Mouse (Mus musculus): ENCODE data around the gene Gm20388.

The Gm20388 gene

DNA sequence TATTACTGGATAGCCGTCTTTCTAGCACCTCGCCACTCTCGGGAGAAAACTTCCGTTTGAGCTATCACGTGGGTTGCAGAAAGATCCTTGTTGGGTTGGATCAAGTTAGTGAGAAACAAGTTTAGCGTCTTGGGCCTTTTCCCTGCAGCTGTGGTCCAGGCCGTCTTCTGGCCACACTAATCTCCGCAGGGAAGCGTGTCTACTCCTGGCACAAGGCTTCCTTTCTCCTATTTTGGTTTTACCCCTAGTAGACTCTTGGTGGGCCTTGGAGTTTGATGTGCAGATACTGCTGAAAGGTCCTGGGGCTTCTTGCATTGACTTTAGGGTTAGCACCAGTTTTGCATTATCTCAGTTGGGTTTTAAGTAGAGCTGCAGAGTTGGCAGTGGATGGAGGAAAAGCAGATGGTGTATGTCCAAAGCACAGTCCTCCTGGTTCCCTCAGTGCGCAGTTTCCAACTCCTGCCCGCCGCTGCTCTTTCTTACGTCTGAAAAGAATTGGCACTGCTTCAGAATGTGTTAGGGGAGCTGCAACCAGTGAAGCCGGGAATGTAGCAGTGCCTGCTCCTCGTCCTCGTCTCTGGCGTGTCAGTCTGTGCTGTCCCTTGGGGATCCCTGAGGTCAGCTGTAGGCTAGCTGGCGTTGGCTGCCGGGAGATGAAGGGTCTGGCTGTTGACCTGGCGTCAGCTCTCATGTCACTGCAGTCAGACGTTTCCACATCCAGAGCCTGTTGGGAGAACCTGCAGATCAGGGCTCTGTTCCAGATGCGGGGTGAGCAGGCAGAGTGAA is 2107.6 kb downstream of the Gm20388 start:
- no peak for DNase-seq

DNA sequence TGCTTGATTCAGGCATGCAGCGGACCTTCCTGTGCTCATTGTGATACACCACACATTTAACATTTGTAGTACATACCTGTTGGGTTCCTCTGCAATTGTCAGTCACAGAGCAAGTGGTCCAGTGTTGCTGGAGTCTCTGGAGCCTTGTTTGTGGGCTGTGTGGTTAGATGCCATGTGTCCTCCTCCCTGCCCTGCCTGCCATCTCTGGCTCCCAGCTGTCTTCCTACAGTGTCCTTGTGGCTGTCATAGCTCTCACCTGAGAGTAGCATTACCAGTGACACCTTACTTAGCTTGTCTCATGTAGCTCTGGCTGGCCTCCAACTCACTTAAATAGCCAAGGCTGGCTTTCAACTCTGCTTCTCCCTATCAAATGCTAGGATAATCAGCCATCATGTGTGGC is 2108.5 kb downstream of the Gm20388 start:
- no peak for DNase-seq

DNA sequence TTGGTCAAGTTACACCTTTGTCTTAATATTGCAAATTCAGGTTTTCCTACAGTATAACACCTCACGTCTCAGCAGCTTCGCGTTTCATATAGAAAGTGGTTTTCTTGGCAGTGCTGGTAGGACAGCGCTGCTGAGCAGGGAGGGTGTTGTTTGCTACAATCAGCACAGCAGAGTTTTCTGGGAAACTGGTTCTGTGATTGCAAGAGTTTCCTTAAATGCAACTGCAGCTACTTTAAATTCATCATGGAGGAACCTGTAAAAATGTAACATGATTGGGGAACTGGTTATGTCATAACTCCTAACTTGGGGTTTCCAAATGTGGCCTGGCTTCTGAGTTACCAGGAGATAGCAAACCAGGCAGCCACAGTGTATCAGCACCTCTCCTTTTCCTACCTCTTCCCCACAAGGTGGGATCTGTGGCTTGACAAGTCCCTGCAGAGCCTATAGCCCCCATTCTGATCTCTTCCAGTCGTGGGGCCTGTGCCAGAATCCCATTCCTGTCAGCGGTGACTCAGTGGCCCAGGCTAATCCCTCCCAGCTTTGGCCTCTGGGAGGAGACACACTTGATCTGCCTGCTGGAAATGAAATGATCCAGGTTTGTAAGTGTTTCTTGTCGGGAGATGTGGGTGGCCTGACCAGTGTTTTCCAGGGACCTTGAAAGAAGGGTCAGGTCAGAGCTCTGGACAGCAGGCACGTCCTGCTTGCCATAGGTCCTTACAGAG is 2109.6 kb downstream of the Gm20388 start:
- DNase-seq: no peak

DNA sequence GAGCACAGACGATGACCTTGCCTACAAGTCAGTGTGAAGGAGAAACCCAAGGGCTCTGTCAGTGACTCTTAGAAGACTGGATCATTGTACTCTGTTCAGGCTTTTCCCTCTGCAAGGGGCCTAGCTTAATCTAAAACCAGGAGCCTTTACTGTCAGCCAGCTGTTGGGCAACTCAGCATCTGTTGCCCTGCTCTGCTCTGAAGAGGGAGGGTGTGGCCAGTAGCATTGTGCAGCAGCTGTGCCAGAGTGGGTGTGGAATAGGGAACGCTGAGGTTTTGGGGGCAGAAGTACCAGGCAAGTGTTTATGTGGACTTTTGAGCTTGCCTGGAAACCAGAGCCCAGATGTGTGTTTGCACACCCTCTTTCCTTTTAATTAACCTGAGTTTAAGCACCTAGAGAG is 2111.1 kb downstream of the Gm20388 start:
- DNase-seq: no peak

DNA sequence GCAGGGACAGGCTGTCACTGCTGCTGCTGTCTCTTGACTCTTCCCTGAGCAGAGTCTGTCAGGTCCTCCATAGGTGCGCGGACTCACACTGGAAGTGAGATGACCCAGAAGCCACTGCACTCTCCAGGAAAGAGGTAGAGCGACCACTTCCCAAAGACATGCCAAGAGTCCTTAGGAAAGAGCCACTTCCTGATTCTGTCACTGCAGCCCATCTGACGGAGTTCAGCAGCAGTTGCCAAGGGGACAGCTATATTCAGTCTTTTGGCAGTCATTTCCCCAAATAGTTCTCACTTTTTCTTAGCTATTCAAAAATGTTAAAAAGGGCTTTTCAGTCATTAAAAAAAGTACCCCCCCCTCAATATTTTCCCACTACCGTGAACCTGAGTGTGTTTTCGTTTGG is 2111.6 kb downstream of the Gm20388 start:
- DNase-seq: no peak

DNA sequence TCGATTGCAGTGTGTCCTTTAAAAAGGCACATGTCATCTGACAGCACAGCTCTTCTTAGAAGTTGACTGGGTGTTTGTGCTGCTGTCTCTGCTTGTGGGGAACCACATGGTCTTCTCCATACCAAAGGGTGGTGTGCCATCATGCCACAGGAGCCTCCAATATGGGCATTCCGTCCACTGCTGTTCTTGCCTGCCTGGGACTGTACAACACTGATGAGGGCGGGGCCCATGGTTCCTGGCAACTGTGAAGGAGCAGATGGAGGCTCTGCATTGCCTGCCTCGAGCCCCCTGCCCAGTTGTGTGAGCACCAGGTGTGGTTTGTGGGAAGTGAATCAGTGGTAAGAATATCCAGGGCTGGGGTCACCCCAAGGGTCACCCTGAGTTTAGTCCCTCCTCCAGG is 2112.1 kb downstream of the Gm20388 start:
- DNase-seq: no peak

DNA sequence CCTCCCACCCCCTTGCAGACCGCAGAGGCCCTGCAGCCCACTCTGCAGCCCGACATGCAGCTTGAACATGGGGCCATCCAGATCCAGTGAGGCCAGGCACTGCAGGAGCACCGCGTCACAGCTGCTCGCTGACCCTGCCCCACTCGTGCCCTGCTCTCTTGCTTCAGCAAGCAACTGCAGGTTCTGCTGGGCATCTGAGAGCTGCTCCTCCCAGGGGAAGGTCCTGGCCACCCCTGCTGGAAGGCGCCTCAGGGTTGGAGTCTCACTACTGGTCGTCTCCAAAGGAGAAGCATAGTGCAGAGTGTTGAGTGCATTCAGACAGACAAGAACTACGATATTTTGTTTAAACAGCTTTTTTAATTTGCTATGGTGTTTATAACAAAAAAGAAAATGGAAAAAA is 2114.9 kb downstream of the Gm20388 start:
- no peak for DNase-seq

DNA sequence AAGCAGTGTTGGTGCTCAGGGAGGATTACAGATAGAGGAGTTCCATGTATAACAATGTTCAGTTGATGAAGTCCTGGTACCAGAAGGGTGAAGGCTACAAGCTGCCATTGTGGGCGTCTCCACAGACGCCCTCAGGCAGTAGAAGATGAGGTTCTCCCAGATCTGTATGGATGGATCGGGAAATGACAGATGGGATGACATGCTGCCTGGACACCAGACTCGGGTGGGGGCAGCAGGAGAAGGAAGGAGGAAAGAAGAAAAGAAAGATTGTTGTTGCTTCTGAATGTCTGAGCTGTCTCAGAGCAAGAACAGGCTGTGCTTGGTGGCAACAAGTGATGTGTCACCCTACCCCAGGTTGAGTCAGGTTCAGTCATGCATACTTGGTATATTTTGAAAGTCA is 2117.5 kb downstream of the Gm20388 start:
- DNase-seq: no peak

DNA sequence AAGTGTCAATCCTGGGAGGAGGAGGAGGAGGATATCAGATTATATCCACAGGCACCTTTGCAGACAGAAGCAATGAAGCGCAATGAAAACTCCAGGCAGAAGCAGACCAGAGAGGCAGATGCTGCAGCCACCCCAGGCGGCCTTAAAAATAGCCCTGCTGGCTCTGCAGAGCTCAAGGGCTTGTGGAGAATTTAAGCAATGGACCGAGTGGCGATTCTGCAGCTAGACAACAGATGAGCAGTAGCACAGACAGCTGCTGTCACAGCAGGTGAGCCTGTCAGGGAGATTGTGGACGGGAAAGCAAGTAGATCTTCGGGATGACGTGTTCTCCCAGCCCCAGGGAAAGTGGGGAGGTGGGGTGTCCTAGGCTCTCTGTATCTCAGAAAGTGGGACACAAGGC is 2120.3 kb downstream of the Gm20388 start:
- DNase-seq: peak; percentile 64

DNA sequence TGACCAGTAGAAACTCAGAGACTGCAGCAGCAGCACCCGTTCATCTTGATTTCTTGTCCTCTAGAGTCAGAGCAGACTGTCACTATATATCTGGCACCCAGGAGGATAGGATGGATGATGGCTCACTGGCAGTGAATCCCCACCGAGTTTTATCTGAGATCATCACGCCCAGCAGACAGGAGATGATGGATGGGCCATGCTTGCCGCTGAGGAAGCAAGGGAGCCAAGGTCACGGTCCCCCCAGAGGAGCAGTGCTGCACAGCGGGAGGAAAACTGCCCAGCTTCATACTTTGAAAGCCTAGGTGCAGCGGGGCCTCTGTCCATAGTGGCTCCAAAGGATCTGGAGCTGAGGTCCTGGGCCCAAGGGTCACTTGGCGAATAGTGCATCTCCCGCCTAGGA is 2122.1 kb downstream of the Gm20388 start:
- DNase-seq: no peak

DNA sequence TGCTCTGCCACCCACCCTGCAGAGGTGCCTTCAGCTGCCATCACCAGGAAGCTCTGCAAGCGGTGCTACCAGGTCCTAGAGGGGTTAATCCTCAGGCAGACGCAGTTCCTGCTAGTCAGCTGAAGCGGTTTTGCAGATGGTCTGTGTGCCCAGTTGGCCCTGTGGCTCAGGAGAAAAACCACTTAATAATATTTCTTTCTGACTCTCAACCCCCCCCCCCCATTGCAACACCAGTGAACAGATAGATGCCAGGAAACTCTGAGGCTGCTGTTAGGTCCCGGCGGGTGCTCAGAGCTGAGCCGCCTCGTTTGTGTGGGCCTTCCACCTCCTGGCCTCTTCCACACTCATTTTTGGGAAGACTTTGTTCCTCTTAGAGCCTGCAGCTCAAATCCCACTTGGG is 2124.9 kb downstream of the Gm20388 start:
- DNase-seq: no peak

DNA sequence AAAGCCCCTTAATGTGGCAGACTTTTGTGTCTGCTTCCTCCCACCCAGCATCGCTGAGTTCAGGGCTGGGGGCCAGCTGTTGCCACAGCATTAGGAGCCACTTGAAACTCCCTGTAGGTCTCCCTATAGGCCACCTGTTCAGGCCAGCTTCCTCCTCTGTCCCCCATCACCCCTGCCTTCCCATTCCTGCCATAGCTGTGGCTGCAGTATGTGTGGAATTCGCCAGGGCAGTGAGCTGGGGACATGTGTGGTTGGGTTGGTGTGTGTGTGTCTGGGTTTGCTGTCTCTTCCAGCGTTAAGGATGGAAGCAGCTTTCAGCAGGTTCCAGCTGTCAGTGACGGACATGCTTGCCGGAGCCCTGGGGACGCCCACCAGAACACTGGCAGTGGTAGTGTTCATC is 2125.7 kb downstream of the Gm20388 start:
- DNase-seq: no peak

DNA sequence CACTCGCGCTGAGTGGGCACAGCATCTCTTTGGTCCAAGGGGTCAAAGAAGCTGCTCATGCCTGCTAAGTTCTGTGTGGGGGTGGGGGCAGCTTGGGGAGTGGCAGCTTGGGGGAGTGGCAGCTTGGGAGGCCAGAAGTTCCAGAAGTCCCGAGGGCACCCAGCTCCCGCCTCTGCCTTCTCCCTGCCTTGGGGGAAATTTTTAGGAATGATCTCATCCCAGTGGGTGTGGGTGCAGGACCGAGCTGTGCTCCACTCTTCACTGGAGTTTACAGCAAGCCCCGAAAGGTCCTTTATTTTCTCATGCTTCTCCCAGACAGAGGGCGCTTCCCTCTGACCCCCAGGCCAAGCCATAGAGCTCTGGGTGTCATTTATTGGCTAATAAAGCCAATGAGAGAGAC is 2126.6 kb downstream of the Gm20388 start:
- DNase-seq: no peak

DNA sequence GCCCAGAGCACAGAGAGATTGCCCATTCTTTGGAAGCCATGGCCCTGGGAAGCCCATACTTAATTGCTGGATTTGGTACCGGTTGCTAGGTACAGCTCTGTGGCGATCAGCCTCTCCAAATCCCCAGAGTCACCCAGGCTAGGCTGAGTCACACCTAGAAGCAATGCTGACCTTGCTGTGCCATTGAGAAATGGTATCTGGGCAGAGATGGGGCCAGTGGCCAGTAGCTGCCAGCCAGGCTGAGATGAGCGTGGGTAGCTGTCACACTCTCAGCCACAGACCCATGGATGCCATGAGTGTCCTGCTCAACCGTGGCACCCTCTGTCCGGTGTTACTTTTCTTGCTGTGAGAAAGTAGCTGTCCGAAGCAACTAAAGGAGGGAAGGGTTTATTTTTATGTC is 2127.4 kb downstream of the Gm20388 start:
- no peak for DNase-seq

DNA sequence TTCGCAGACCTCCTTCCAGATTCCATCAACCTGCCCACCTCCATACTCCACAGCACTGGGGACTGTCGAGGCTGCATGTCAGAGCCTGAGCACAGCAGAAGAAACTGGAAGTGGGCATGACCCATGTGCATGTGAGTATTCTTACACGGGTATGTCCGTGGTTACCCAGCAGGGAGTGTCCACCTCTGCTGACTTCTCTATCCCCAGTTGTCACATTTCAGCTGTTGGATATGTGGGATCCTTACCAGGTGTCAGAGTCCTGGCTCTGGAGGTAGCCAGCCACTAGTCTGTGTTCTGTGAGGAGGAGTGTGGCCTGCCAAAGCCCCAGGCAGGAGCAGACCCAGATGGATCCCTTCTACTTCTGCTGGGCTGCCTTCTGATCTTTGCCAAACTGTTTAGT is 2128.8 kb downstream of the Gm20388 start:
- no peak for DNase-seq

DNA sequence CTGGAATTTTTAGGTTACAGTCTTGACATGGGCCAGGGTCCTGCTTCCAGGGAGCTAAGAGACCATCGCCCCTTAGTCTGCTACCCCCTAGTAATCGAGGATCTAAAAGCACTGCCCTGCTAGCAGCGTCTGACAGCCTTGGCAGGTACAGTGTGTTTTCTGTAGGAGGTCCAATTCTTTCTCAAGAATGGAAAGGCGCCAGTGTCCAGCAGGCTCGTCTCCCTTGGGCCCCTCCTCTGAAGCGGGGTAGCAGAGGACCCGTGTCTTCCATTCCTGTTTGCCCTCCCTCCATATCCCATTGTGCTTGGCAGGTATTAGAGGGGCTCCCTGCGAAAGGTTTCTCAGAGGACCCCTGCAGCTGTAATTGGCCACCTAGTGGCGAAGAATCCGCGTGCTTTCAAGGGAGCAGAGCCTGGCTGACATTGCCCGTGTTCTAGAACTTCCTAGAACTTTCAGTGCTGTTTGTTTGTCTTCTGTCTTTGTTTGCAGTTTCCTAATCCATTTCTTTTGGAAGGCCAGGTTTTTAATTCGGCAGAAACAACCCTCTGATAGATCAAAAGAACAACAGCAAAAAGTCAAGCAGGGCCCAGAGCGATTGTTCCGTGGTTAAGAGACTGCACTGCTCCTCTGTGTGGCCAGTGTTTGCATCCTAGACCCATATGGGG is 2136.7 kb downstream of the Gm20388 start:
- DNase-seq: no peak

DNA sequence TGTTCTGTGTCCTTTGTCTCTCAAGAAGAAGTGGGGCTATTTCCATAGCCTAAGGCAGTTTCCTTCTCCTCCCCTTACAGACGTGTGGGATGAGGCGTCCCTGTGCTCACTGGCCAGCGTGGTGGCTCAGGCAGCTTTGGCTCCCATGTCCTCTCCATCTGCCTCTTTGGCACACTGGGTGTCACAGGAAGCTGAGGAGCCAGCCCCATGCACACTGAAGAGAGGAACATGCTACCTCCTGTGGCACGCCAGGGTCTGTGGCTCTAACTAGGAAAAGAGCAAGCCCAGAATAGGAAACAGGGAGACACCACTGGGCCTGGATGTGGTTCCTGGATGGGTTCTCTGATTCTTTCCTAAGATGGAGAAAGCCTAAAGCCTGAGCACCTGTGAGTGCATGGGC is 2138.6 kb downstream of the Gm20388 start:
- peak; percentile 62 for DNase-seq

DNA sequence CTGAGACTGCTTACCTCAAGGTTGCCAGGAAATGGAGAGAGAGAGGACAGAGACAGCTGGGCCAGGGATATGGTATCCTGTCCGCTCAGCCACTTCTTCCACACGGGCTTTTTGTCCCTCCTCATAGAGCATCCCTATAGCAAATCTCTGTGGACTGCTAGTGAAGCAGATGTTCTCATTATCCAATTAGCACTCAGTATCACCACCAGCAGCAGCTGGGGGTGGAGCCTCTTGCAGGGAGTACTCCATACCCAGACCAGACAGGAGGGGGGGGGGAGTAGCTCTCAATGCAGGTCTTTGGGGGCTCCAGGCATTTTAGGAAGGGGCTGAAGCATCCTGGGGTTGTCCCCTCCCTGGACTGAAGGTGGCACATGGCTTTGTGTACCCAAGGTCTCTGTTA is 2139.3 kb downstream of the Gm20388 start:
- DNase-seq: no peak

DNA sequence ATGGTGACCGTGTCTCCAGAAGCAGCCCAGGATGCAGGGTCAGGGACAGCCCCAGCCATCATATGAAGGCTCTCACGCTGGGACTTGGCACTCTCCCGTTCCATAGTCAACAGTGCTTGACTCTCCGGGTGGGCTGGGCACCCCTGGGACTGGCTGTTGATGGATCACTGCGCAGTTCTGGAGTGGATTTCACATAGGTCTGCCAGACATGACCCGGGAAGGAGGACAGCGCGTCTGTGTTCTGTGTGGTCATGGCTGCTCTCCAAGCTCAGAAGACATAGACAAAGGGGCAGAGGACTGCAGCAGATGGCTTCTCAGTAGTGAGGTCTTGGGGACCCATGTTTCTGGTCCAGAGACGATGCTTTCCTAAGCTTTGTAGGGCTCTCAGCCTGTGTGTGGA is 2140.0 kb downstream of the Gm20388 start:
- peak; percentile 68 for DNase-seq

DNA sequence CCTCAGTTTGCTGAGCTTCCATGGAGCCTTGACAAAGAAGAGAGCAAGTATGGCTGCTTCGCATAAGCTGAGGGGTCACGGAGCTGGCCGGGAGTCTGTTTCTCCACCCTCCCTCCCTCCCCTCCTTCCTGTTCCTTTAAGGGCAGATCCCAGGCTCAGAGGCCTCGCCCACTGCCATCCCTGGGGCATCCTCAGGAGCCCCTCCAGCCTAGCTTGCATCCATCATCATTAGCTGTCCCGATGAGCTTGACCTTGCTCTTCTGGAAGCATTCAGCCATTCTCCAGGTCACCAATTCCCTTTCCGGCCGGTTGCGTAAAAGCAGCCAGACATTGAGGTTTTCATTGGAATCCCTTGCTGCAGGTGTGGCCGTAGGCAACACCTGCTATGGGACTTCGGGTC is 2144.7 kb downstream of the Gm20388 start:
- DNase-seq: no peak

DNA sequence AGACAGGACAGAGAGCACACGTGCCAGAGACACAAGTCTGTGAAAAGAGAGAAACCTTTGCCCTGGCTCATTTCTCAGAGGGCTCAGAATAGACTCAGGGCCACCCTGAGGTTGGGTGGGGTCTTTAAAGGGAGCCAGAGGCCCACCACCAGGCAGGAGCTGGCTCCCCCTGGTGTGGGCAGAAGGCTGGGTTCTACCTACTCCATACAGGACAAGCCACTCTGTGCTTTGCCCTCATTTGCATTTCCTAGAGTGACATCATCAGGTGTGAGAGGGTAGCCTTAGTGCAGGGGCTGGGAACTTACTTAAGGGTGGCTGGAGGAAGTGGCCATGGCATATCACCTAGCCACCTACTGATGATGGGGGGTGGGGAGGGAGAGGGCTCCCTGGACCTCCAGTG is 2145.5 kb downstream of the Gm20388 start:
- DNase-seq: no peak

DNA sequence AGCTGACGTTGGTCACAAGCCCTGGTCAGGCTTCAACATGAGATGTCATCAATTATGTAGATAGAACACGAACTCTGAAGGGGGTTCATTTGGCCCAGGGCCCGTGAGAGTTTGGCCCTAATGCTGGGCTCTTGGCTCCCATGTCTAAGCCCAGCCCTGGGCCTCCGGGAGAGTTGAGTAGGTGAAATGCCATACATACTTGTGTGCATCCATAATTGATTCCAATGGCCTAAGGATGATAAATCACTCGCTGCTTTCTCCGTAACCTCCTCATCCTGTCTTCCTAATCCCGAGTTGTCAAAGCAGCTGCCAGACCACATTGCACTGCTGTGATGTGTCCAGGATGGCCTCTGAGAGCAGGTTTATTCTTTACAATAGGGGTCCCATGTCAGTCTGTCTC is 2146.2 kb downstream of the Gm20388 start:
- no peak for DNase-seq

DNA sequence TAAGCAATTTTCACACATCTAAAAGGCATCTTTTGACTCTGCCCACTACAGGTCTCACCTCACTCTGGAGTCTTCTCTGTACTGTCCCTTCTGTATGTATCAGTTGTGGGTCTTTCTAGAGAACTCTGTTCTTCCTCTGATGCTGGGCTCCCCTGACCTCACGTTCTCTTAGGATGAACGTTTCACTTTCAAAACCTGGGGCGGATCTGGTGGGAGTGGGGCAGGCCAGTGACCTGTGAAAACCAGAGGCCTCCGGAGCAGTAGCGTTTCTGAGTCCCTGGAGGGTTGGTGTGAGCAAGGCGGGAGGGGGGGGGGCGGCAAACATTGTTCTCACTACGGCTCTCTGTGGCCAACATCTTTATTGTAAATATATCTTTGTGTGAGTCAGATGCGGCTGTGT is 2147.9 kb downstream of the Gm20388 start:
- DNase-seq: no peak

DNA sequence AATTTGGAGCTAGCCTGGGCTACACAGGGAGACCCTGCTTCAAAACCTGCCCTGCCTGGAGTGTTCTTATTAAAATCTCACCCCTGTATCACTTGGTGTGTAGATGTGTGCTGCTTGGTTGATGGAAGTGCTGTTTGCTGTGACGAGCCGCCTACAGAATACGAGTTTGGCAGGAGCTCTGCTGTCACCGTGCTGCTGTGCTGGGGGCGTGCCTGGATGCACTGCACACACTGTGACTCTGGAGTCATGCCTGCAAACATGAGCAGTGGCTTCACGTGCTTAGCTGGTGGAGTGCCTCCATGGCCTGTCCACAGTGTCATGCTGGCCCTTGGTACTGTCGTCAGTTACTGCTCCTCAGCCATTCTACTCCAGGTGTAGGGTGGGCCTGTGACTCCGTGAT is 2148.3 kb downstream of the Gm20388 start:
- no peak for DNase-seq
